8 mouse cellular contexts compared by ENCODE assay signal in genomic region chr8:106935899-106936477, GRCm38 (mm10). TPM values are rescaled to one million over a fixed set of nuclear protein-coding genes. Genes with fewer than 3 reads are reported as not detected.
A peak's percentile ranks its signal among the peaks of the same experiment; 100 is the strongest.
DNase-seq lines count a peak whose midpoint lies in the region; ATAC-seq and TF ChIP-seq lines count a peak whose summit lies in the region.

No protein-coding gene starts in this region.

- peak; percentile 75 for ATAC-seq in embryonic facial prominence, embryonic 11.5 days (replicated peaks; ENCODE audit: insufficient number of reproducible peaks, low FRiP score, low TSS enrichment, low read depth)
- ATAC-seq in heart, embryonic 15.5 days (replicated peaks; ENCODE audit: insufficient number of reproducible peaks, insufficient read depth, low FRiP score, low read depth): peak; percentile 71
- peak; percentile 68 for ATAC-seq in neural tube, embryonic 15.5 days (ENCODE audit: low FRiP score)

- peak overlapping the region; percentile 86 for H3K27ac ChIP-seq in embryonic facial prominence, embryonic 11.5 days (replicated peaks; ENCODE audit: low read depth, low read length)
- peak overlapping the region; percentile 92 for H3K27ac ChIP-seq in heart, embryonic 15.5 days
- peak overlapping the region; percentile 91 for H3K27ac ChIP-seq in neural tube, embryonic 15.5 days (replicated peaks)

- H3K4me3 ChIP-seq in embryonic facial prominence, embryonic 11.5 days (ENCODE audit: low read depth, low read length): peak overlapping the region; percentile 87
- H3K4me3 ChIP-seq in heart, embryonic 15.5 days: peak overlapping the region; percentile 93
- peak overlapping the region; percentile 78 for H3K4me3 ChIP-seq in lung, adult 2 months (replicated peaks; ENCODE audit: extremely low read depth, low read depth, low read length)
- H3K4me3 ChIP-seq in neural tube, embryonic 15.5 days (replicated peaks): peak overlapping the region; percentile 83

- TF ChIP-seq CTCF in lung, adult 2 months (IDR thresholded peaks at IDR 0.05; ENCODE audit: insufficient read depth, low read length): no peak

- WGBS in embryonic facial prominence, embryonic 11.5 days: under 1% methylated on average over 67 of the region's 76 CpGs
- under 1% methylated on average over 76 of the region's 76 CpGs for WGBS in heart, embryonic 15.5 days
- WGBS in lung, adult 2 months: under 1% methylated on average over 75 of the region's 76 CpGs
- WGBS in neural tube, embryonic 15.5 days: under 1% methylated on average over 62 of the region's 76 CpGs

- peaks cover 5% of the 10 kb centered on the region for H3K4me1 ChIP-seq in embryonic facial prominence, embryonic 11.5 days (ENCODE audit: control insufficient read depth, insufficient read depth, low read length)
- peaks cover 24% of the 10 kb centered on the region for H3K4me1 ChIP-seq in heart, embryonic 15.5 days (replicated peaks)
- H3K4me1 ChIP-seq in lung, adult 2 months (ENCODE audit: control insufficient read depth, insufficient read depth, low read length): peaks cover 19% of the 10 kb centered on the region
- peaks cover 34% of the 10 kb centered on the region for H3K4me1 ChIP-seq in neural tube, embryonic 15.5 days

- 0 out of 2 replicates have a peak, but pooled peaks have one; percentile 13 for TF ChIP-seq POLR2A in lung, adult 2 months (IDR thresholded peaks at IDR 0.05; ENCODE audit: borderline replicate concordance, extremely low read depth, low read depth, low read length)

- H3K9me3 ChIP-seq in embryonic facial prominence, embryonic 11.5 days (replicated peaks; ENCODE audit: control insufficient read depth, low read length): no peaks in the 10 kb centered on the region
- no peaks in the 10 kb centered on the region for H3K9me3 ChIP-seq in heart, embryonic 15.5 days (replicated peaks)
- H3K9me3 ChIP-seq in neural tube, embryonic 15.5 days (replicated peaks): no peaks in the 10 kb centered on the region

- H3K9ac ChIP-seq in embryonic facial prominence, embryonic 11.5 days (replicated peaks; ENCODE audit: low read length): peak overlapping the region; percentile 93
- peak overlapping the region; percentile 80 for H3K9ac ChIP-seq in heart, embryonic 15.5 days
- H3K9ac ChIP-seq in neural tube, embryonic 15.5 days (replicated peaks): peak overlapping the region; percentile 64

- peak overlapping the region; percentile 72 for H3K4me2 ChIP-seq in embryonic facial prominence, embryonic 11.5 days (ENCODE audit: low read depth, low read length)
- peak overlapping the region; percentile 84 for H3K4me2 ChIP-seq in heart, embryonic 15.5 days
- peak overlapping the region; percentile 87 for H3K4me2 ChIP-seq in neural tube, embryonic 15.5 days

- no peaks in the 10 kb centered on the region for H3K36me3 ChIP-seq in embryonic facial prominence, embryonic 11.5 days (replicated peaks; ENCODE audit: control insufficient read depth, insufficient read depth, low read depth, low read length)
- no peaks in the 10 kb centered on the region for H3K36me3 ChIP-seq in heart, embryonic 15.5 days
- H3K36me3 ChIP-seq in neural tube, embryonic 15.5 days: no peaks in the 10 kb centered on the region

- no peaks in the 10 kb centered on the region for H3K27me3 ChIP-seq in embryonic facial prominence, embryonic 11.5 days (ENCODE audit: control insufficient read depth, insufficient read depth, low read length)
- no peaks in the 10 kb centered on the region for H3K27me3 ChIP-seq in heart, embryonic 15.5 days
- peaks cover 23% of the 10 kb centered on the region for H3K27me3 ChIP-seq in neural tube, embryonic 15.5 days (replicated peaks)

- DNase-seq in B cell, adult 2 months: peak; percentile 50 to 52
- DNase-seq in adrenal gland, adult 2 months: peak; percentile 84
- DNase-seq in embryonic facial prominence, embryonic 11.5 days (ENCODE audit: low spot score): peak; percentile 60
- DNase-seq in kidney, postnatal 10 days: peak; percentile 78
- peak; percentile 71 for DNase-seq in lung, adult 2 months
- DNase-seq in testis, postnatal 14 days (ENCODE audit: low spot score): peak; percentile 73

RNA-seq across cellular contexts. Expression of gene Sntb2, which starts 0.4 kb away (rescaled TPM):
- total RNA-seq in adrenal gland, adult 2 months (2021): 10 to 100 TPM; 21.7 to 27.9 TPM
- 8.4 and 10.7 TPM in 2 replicates for polyA plus RNA-seq in adrenal gland, adult 2 months (2012; rRNA removed)
- polyA plus RNA-seq in embryonic facial prominence, embryonic 11.5 days (2014; fragmentation: Nextera tagmentation; extraction: Ambion mirVana): 7.4 TPM in 2 replicates
- polyA plus RNA-seq in heart, embryonic 15.5 days (2015; fragmentation: Nextera tagmentation; extraction: Ambion mirVana): 12.6 and 15.8 TPM in 2 replicates
- polyA plus RNA-seq in lung, adult 2 months (2012; rRNA removed): 9.9 and 12.1 TPM in 2 replicates
- polyA plus RNA-seq in neural tube, embryonic 15.5 days (2015; fragmentation: Nextera tagmentation; extraction: Ambion mirVana): 6.6 and 8.7 TPM in 2 replicates

RNA-seq across cellular contexts. Expression of gene Utp4, which starts 42.6 kb away (rescaled TPM):
- total RNA-seq in adrenal gland, adult 2 months (2021): 10 to 100 TPM; 40.6 to 50.1 TPM
- 17.2 and 20.5 TPM in 2 replicates for polyA plus RNA-seq in adrenal gland, adult 2 months (2012; rRNA removed)
- 90.3 and 93.0 TPM in 2 replicates for polyA plus RNA-seq in embryonic facial prominence, embryonic 11.5 days (2014; fragmentation: Nextera tagmentation; extraction: Ambion mirVana)
- polyA plus RNA-seq in heart, embryonic 15.5 days (2015; fragmentation: Nextera tagmentation; extraction: Ambion mirVana): 36.4 and 43.1 TPM in 2 replicates
- 12.3 and 14.5 TPM in 2 replicates for polyA plus RNA-seq in lung, adult 2 months (2012; rRNA removed)
- 41.7 and 49.8 TPM in 2 replicates for polyA plus RNA-seq in neural tube, embryonic 15.5 days (2015; fragmentation: Nextera tagmentation; extraction: Ambion mirVana)

Comparison
In these comparisons a context has a peak if more than half of its experiments do, and no peak if none do; other contexts are left out.
1. Peak in every context shown above with its lines: DNase-seq, ATAC-seq, H3K4me3 ChIP-seq and H3K27ac ChIP-seq.